Mouse (Mus musculus) WW6 (cell line): ENCODE data around the gene Ino80d.

Experiments
- DNase-seq: peaks from one replicate; pipeline ENCODE4 v3.0.0-alpha.2; 2013; ENCODE audit warnings: low read depth, low spot score

Gene Ino80d

GRCm38 (mm10) chr1:62991021-62991420 is 123.4 kb downstream of the Ino80d start:
- no peak for DNase-seq

GRCm38 (mm10) chr1:62987561-62987960 is 126.9 kb downstream of the Ino80d start:
- no peak for DNase-seq

DNA sequence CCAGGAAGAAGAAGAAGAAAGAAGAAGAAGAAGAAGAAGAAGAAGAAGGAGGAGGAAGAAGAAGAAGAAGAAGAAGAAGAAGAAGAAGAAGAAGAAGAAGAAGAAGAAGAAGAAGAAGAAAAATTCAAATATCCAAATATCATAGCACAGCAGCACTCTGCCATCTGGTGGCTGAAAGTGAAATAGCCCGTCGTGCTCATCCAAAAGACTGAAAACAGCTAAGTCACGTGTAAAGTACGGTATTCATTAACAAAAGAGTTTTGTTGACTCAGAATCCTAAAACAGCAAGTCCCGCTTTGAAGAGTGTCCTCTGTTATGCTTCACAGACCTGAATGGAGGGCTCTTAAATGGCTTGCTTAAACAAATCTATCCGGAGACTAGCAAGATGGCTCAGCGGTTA is 128.2 kb downstream of the Ino80d start:
- no peak for DNase-seq

DNA sequence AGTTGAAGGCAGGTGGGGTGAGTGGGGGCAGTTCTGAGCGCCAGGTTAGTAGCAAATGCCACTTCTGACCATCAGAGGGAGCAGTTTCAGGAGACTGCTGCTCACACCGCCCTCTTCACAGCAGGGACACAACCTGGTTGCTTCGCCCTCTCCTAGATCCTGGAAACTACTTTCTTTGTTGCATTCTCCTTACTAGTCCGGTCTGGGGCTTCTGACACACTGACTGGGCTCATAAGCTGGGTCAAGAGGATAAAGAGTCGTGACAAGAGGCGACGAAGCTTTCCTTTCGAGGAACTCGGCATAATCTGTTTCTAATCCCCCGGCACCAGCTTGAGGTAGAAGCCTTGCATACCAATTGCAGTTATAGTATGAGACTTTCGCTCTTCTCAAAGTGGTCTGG is 129.9 kb downstream of the Ino80d start:
- DNase-seq, result no peak

GRCm38 (mm10) chr1:62976742-62977141 is 137.7 kb downstream of the Ino80d start:
- DNase-seq, result no peak

DNA sequence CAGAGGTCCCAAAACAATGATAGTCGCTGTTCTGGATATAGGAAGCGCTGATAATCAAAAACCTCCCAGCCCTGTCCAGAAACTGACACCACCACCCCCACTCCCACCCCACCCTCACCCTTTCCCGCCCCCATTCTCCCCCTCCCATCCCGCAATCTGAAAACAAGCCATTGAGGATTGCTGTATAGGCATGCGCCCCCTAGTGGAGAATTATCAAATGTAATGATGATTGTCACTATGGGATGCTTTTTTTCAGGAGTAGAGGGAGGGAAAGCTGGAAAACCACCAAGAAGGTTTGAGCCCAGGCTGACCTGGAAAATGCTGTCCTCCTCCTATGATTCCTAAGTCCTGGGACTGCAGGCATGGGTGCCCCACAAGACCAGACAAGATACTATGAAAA is 147.6 kb downstream of the Ino80d start:
- no peak for DNase-seq

DNA sequence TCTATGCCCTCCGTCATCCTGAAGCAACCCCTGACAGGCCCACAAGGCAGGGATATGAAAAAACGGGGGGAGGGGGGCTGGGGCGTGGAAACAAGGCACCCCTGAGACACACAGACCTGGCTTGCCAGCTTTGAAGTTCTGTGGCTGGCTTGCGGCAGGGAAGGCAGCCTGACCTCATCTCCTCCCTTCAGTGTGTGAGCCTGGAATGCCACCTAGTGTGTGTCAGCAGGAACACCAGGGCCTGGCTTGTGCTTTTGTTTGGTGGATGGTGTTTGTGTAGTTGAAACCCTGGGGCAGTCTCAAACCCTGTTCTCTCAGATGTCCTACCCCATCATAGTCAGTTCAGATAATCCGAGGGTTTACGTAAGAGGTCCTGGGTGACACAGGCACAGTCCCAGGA is 150.2 kb downstream of the Ino80d start:
- peak; percentile 20 for DNase-seq

DNA sequence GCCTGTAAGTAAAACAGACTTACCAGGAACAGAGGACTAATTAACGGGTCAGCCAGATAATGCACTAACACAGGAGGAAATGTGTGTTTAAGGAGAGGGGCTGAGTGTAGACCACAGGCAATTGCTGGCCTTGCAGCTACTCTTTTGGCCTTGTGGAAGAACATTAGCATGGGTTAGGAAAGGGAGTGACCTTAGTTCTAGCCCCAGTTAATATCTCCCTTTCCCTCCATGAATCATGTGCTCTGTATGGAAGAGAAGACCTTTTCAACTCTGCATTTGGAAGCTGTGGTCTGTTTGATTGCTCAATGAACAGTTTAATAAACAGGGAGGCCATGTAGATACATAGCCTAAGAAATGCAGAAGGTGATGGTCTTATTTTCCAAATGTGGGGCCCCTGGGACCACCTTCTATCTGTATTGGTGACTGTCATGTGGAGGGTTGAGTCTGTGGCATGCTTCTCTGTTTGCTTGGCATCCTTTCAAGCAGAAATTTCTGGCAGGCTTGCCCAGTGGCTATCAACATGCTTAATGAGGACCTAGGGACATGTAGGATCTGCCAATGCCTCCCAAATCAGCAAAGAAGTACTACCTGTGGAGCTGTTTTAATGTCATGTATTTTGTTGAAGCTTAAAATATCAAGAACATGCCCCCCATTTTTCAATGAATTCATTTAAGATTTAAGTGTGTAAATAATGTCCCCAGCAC is 157.4 kb downstream of the Ino80d start:
- no peak for DNase-seq

- no peak for DNase-seq
Measured at GRCm38 (mm10) chr1:62956526-62956925, 157.9 kb downstream of the Ino80d start.

DNA sequence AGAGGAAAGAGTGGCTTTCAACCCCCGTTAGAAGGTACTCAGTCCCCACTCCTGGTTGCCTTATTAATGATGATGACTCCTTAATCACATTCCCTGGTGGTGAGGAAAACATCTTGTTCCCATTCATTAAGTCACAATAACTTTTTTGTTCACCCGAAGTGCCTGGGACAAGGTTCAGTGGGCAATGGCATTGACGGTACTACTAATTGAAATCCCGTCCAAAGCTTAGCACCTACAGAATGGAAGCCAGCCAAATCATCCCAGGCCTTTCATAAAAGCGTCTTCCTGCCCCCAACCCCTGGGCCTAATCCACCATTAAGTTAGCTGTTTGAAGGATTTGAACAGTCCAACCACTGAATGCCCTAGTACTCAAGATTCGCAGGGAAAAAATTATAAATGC is 159.1 kb downstream of the Ino80d start:
- no peak for DNase-seq

- no peak for DNase-seq
Measured at GRCm38 (mm10) chr1:62953036-62953435, 161.4 kb downstream of the Ino80d start.

DNA sequence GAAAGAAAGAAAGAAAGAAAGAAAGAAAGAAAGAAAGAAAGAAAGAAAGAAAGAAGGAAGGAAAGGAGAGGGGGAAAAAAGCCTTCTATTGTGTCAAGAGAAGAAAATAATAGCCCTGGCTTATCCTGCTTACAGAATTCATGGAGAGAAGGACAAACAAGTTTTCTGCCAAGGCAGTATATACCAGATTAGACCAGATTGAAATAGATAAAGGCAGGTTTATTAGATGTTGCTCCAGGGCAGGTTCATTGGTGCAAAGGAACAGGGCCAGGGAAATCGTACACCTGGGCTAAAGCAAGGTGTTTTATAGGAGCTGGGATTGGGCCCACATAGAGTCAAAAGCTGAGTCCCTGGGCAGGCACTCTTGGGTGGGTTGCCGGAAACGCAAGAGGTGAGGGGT is 162.1 kb downstream of the Ino80d start:
- no peak for DNase-seq

- DNase-seq, result no peak
Measured at GRCm38 (mm10) chr1:62951067-62951809, 163.2 kb downstream of the Ino80d start.

- no peak for DNase-seq
Measured at GRCm38 (mm10) chr1:62950526-62950925, 163.9 kb downstream of the Ino80d start.

- no peak for DNase-seq
Measured at GRCm38 (mm10) chr1:62947807-62948206, 166.7 kb downstream of the Ino80d start.

- DNase-seq, result no peak
Measured at GRCm38 (mm10) chr1:62946987-62947386, 167.5 kb downstream of the Ino80d start.

DNA sequence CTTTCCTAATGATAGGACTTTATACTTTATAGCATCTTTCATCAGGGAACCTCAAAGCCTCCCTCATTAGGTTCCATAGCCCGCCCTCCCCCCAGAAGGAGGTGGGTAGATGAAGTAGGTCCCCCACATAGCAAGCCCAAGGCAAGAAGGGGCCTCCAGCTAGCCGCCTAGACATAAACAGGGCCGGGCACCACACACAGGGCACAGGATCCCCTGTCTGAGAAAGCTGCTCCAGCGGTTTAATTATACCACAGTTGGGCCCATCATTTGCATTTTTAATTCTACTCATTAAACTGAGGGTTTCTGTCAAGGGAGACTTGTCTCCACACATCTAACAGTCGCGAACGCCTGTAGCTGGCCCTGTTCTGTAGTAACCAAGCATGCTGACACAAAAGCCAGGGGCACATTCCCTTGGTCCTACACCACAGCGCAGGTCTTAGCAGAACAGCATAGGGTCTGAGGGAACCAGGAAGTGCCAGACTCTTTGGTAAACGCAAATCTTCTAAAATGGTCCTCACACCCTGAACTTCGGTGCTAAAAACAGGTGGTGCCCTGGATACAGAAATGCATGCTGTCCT is 179.6 kb downstream of the Ino80d start:
- DNase-seq, result no peak

DNA sequence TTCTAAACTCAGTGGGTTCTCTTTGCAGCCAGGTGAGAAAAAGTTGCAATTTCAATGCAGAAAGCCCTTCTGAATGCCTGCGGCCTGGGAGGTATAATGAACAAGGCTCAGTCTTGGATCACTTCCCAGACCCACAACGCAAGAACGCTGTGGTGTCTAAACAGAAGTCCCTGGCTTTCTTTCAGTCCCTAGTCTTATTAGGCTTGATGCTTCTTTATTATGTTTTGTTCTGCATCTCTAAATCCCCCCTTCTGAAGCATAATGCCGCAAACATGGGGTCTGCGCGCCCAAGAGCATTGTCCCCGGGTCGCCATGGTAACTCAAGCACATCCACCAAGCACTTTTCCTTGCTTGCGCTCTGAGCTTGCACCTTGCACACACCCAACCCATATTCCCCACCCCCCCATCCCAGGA is 180.4 kb downstream of the Ino80d start:
- no peak for DNase-seq

DNA sequence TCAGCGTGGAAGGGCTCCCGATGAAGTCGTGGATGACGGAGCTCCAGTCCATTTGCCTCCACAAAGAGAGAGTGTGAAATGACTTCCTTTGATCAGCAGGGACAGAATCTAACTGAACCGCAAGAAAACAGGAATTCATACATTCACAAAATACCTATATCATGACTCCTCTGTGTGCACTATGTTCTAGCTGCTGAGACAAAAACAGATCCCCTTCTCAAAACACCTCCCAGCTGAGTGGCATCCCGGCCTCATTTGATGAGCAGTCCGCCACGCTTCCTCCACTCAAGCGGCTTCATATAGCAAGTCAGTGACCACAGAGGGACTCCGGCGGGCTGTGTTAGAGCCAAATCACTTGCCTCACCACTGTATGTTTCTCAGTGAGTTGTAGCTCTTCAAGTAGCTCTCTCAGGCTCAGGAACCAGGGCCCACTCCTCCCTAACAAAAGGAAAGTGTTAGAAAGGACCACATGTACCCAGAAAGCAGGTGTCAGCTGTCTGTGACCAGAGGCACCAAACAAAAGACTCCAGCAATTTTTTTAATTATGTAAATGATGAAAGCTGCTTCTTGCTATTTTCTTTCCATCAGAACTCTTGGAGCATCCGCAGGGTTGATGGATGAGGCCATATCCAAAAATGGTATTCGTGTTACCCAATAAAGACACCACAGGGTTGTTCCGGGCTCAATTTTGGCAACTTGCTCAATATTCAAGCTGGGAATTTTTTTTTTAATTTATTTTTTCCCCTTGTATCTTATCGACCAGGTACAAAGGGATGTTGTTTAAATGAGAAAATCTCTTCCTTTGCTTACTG is 181.0 kb downstream of the Ino80d start:
- DNase-seq, result no peak

DNA sequence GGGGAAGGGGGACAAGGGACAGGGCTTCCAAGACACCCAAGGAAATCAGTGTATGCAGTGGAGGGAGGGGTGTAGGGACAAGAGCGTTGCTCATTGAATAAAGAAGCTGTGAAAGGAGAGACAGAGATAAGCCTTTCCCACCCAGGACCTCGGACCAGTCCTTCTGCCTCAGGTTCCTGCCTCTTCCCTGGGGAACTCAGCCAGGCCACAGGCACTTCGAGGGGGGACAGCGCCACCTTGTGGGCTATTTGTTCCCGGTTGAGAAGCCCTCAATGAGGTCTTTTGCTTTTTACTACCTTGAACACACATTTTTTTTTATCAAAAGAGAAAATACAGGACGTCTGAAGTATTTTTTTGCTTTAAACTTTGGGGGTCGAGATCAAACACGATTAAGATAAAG is 185.0 kb downstream of the Ino80d start:
- peak; percentile 40 for DNase-seq

DNA sequence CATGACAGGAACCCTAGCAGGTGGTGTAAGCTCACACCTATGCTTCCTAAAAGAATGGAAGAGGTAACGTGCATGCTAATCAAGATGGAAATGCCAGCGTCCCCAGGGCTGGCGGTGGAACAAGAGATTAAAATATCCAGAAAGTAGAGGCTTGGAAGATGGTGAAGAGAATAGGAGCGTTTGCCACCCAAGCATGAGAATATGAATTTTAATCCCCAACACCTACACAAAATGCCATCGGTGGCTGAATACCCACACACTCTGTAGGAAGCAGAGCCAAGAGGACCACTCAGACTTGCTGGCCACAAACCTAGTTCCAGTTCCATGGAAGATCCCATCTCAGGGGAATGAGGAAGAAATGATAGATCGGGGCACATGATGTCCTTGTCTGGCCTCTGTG is 195.2 kb downstream of the Ino80d start:
- no peak for DNase-seq

GRCm38 (mm10) chr1:62916609-62917008 is 197.9 kb downstream of the Ino80d start:
- DNase-seq, result no peak
